Mouse (Mus musculus): Measurements from ENCODE around the gene Ruvbl1.

Gene Ruvbl1

DNA sequence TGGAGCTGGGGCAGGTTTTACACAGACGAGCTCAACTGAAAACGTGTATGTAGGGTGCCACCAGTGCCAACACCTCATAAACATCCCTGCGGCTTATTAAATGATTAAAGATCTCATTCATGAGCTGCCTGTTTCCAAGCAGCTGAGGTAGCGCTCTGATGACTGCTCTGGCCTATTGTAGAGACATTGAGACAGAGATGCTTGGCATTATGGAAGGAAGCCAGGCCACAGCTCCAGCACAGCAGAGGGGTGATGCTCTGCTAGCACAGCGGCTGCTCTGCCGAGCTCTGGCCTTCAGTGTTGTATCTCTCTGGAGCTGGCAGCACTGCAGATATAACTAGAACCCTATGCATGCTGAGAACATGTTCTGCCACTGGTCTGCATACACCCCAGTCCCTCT is 28.5 kb downstream of the Ruvbl1 start:
- DNase-seq (ENCODE audit: low read depth, low spot score) = no peak

DNA sequence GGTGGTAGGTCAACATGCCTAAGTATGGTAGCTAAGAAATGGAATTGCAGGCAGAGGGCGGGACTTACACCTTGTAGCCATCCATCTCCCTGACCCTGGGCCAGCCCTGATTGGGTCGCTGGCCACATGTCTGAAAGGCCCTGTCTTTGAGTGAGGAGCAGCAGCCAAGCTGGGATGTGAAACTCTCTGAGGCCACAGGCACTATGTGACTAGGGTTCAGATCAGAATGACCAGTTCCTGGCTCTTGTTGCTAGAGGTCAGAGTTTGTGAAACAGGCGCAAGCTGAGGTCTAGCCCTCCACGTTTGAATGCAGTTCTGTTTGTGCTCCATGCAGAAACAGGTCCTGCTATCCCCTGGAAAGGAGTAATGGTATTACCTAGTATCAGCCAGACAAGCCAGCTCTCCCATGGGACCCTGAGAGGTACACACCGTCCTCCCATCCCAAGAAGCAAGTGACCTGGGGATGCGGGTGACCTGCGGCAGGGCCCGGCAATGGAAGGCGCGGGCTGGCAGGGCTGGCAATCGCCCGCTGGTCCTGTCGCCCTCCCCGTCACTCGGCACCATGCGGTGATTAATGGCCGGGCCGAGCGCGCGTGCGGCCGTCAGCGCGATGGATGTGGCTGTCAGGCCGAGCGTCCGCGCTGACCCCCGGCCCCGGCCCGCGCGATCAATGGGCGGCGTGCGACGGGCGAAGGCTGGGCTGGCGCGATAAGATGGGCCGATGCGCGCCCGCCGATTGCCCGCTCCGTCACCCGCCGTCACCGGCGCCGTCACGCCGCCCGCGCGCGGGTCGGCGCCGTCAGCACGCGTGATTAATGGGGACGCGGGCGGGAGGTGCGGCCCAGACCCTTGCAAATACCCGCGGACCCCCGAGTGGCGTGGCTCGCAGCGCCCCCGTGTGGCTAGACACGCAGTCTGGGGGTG is 34.5 kb downstream of the Ruvbl1 start:
- no peak for DNase-seq (ENCODE audit: low read depth, low spot score)

DNA sequence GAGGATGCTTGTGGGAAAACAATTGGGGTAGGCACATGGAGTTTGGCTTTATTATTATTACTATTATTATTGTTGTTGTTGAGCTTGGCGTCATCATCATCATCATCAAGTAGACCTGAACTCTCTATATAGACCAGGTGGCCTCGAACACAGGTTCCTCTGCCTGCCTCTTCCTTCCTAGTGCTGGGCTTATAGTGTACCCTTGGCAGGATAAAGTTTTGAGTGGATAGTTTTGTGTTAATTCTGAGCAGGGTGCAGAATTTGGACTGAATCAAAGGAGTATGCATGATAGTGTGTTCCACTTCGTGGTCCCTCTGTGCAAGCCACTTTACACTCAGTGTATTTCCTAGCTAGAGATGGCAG is 35.2 kb downstream of the Ruvbl1 start:
- no peak for DNase-seq (ENCODE audit: low read depth, low spot score)

DNA sequence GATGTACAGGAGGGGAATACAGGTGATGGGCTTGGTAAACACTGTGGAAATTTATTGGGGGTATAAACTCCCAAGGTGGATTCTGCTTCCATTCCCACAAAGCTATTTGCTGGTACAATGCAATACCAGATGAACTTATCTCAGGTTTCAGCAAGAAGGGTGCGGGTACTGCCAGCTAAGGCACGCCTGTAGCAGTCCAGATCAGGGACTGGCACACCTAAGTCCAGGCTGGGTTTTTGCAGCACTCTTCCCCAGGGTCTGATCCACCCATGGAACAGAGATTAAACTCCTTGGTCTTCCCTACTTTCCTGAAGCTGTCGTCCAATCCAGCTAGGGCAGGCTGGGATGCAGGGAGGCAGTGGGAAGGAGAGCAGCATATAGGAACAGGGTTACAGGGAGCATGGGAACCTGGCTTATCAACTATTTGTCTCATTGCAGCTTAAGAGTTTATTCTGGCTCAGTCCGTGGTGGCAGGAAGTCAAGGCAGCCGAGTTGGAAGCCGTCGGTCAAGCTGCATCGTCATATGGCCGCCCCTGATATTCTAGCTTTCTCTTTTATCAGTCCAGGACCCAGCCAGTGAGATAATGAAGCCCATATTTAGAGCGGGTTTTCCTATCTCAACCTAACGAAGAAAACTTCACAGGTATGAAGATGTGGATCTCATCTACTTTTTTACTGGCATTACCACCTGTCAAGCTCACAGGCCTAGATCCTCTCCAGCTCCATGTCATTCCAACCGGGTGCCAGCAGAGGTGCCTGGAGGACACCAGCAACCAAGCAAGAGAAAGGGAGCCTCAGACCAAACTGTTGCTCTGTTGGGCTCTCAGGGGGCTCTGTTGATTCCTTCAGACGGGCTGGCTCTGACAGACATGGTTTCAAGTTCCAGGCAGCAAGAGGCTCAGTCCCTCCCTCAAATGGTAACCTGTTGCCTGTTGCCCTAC is 37.1 kb downstream of the Ruvbl1 start:
- DNase-seq (ENCODE audit: low read depth, low spot score) = no peak

DNA sequence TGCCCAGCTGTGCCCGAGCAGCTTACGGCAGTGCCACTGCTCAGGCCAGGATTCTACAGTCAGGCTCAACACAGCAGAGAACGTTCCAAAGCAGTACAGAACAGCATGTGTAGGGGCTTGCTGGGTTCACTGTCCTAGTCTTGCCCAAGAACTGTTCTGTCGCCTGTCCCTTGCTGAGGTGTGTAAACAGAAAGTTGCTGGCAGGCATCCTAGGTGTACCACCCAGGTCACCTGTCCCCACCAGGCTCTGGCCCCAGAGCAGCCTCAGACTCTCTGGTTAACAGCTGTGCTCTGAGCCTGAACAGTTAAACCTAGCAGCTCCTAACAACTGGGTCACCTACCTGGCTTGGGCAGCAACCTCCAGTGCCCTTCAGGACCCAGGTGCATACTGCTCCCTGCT is 37.8 kb downstream of the Ruvbl1 start:
- no peak for DNase-seq (ENCODE audit: low read depth, low spot score)

DNA sequence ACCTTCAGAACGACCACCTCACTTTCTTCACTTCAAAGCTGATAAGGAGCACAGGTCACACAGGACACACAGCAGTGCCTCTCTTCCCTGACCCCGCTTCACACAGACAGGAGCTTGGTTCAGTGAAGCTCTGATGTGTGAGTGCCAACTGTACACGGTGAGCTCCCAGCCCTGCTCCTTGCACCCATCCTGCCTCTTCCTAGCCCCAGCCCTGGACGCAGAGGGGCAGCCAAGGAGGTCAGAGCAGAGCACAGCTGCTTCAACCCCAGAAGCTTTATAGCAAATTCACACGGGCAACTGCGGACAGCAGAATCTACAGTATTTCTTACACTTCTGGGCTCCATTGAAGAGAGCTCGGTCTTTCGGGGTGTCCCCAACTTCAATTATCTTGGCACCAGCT is 48.8 kb downstream of the Ruvbl1 start:
- no peak for DNase-seq (ENCODE audit: low read depth, low spot score)

DNA sequence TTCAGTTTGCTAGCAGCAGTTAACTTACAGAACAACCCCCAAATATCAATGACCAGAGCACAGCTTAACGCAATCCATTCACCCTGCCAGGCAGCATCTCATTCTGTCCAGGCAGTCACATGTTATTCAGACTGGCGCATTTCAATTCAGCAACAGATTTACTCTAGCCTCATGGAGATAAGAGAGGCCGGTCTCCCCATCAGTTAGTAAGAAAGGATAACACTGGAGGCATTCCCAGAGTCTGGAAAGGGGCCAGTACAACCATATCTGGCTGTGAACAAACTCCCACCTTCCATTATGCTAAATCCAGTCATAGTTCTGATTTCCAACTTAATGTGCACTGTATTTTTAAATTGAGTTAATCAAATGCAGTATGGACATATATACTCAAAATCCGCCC is 49.3 kb downstream of the Ruvbl1 start:
- no peak for DNase-seq (ENCODE audit: low read depth, low spot score)

DNA sequence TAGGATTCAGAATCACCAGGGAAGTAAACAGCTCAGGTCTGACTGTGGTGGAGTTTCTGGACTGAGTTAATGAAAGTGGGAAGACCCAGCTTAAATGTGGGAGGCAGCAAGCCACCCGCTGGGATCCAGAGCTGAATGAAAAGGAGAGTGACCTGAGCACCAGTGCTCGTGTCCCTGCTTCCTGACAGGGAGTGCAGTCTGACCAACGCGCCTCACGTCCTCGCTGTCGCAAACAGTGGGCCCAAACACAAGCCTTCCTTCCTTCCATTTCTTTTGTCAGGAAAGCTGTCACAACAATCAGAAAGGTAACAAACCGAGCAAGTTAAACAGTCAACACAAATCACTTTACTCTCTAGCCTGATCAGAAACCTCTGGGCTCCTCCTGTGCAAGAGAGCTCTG is 50.8 kb downstream of the Ruvbl1 start:
- DNase-seq (ENCODE audit: low read depth, low spot score) = no peak

DNA sequence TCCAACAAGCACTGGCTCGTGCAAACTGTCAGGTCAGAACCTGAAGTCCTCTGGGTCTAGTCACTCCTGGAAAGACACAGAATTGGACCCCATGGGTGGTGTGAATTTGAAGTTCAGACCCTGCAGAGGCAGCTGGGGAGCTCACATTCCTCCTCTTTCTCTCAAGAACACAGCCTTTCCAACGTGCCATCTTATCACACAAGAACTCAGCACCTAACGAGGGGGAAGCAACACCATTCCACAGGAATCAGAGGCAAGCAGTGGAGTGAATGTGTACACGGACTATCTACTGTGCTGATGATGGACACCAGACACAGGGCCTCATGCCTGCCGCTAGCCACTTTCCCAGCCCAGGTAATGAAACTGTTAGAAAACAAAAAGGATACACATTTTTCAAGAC is 51.5 kb downstream of the Ruvbl1 start:
- no peak for DNase-seq (ENCODE audit: low read depth, low spot score)

DNA sequence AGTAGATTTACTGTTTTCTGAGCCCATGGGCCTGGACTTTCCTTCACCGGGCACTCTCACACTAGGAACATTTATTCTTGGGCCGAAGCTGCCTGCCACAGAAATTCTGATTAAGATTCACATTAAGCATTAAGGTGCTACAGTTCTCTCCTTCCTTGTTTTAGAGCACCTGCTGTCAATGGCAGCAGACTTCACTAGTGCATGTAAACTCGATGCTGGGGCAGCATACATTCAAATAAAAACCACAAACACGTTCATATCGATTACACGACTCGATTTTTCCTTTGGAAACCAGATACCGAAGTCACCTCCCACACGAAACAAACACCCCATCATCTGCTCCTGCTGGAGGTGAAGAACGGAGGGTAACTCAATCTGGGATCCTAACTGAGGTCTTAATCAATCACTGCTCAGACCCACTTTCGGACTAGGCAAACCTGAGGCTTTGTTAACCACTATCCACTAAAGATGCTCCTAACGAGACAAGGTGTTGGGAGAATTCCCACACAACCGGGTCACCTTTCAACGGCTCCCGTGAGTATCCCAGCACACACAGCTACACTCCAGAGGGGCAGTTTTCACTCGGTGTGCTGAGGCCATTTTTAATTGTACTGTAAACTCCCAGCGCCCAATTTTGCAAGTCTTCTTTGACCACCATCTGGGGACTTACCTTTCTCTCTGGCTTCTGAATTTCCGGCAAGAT is 52.6 kb downstream of the Ruvbl1 start:
- DNase-seq (ENCODE audit: low read depth, low spot score) = no peak

DNA sequence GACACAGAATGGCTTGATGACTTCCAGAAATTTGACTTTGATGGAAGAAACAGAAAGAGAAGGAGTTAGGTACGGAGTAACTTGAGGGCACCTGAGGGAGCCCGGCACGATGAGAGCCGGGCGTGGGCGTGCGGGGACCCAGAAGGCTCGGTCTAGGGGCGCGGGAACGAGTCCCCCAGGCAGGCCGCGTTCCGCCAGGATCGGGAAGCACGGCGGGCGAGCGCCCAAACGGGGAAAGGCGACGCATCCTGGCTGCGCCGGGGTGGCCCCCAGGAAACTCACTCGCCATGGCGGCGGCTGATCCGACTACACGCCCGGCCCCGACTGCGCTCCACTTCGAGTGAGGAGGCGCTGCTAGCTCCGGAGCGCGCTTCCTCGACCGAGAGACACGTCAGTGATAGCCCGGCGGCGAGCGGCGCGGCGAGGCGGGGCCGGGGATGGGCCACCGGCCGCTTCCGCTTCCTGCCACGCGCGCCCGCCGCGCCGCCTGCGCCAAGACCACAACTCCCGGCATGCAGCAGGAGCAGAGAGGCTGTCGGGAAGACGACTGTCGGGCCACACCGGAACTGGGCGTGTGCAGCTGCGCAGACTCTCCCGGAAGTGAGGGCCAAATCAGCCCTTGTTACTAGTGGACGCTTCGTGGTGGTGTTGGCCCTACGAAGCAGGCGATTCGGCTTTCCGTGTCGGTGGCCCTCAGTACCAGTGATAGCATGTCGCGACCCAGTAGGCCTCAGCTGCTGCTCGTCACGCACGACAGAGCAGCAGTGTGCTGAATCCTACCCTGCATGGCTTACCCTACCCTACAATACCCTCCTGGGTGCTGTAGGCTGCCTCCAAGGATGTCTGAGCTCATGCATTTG is 53.4 kb downstream of the Ruvbl1 start, which contains the start of gene Sec61a1:
Gene Sec61a1, minus strand, starts transcription at position 502 of the 860 bp plus-strand sequence.
- peak; percentile 94 for DNase-seq (ENCODE audit: low read depth, low spot score)

DNA sequence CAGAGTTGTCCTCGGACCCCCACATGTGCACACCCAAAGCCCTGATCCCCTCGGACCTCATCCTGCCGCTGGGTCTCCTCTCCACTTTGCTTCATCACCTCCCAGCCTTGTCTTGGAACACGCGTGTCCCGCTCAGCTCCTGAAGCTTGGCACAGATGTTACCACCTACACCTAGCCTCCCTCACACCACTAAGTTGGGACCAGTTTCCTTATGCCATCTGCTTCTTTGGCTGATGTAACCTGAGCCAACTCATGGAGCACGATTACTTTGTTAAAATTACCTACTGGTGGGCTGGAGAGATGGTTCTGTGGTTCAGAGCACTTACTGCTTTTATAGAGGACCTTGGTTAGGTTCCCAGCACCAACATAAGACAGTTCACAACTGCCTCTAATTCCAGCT is 56.6 kb downstream of the Ruvbl1 start:
- no peak for DNase-seq (ENCODE audit: low read depth, low spot score)

DNA sequence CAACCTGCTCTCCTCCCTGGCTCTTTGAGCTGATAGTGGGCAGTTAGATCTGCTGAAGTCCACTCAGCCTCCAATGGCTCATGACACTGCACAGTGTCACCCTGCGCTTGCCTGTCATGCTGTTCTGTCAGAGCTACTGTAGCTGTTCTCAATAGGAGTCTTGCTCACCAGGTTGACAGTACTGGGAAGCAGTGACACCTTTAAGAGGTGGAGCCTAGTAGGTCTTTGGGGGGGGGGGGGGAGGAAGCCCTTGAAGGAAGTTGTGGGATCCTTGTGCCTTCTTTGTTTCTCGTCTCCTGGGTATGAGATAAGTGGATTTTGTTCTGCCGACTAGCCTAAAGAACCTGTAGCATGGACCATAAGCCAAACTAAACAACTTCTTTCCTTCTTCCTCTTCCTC is 57.4 kb downstream of the Ruvbl1 start:
- DNase-seq (ENCODE audit: low read depth, low spot score) = no peak

DNA sequence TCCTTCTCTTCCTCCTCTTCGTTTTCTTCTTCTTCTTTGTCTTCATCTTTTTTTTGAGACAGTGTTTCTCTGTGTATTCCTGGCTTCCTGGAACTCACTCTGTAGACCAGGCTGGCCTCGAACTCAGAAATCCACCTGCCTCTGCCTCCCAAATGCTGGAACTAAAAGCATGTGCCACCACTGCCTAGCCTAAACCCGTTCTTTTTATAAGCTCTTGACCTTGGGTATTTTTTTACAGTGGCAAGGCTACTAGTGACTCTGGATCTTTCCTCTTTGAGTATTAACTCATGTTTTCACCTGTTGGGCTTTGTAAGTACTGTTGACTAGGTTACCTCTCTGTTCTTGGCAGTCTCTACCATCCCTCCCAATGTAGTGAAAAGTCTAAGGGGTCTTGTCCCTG is 57.8 kb downstream of the Ruvbl1 start:
- no peak for DNase-seq (ENCODE audit: low read depth, low spot score)

DNA sequence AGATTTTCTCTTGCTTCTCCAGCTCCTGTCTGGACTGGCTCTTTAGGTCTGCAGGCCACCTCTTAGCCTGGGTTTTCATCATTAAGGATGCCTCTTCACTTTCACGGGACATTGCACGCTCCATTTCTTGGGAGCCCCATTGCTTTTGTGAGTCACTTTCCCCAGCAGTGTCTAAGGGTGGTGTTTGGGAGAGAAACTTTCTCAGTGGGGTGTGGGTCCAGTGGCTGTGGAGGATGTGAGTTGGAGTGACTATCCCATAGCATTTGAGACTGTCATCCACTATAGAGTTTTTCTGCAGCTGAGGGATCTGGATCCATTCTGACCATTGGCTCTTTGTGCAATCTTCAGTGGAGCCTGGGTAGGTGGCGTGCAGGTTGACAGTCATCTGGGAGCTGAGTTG is 58.2 kb downstream of the Ruvbl1 start:
- no peak for DNase-seq (ENCODE audit: low read depth, low spot score)

DNA sequence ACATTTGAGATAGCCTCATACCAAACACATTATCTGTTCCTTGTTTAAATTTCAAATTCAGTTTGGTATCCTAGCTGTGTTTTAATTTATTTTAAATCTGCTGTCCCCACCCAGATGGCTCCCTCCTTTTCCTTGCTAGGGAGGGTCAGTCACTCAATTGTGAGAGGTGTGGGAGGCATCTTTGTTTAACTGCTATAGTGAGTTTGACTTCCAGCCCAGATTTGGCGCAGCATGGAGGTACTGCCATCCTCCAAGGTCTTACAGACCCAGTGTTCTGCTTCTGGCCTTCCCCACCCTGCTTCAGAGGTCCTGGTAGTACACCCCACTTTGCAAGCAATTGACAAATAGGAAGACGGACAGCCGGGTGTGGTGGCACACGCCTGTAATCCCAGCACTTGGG is 58.8 kb downstream of the Ruvbl1 start:
- no peak for DNase-seq (ENCODE audit: low read depth, low spot score)

DNA sequence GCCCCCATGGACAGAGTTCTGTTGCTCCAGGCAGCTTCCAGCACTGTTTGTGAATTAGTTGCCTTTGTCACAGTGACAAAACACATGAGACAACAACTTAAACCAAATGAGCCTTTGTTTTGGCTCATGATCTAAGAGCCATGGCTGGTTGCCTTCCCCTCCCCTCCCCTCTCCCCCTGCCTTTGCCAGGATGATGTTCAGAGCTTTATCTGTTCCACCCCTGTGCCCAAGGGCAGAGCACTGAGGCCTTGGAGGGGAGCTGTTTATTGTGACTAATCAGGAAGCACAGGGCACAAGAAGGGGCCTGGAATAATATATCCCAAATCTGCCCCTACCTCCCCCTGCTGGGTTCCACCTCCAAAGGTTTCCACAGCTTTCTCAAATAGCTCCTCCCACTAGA is 65.1 kb downstream of the Ruvbl1 start:
- DNase-seq (ENCODE audit: low read depth, low spot score) = no peak

DNA sequence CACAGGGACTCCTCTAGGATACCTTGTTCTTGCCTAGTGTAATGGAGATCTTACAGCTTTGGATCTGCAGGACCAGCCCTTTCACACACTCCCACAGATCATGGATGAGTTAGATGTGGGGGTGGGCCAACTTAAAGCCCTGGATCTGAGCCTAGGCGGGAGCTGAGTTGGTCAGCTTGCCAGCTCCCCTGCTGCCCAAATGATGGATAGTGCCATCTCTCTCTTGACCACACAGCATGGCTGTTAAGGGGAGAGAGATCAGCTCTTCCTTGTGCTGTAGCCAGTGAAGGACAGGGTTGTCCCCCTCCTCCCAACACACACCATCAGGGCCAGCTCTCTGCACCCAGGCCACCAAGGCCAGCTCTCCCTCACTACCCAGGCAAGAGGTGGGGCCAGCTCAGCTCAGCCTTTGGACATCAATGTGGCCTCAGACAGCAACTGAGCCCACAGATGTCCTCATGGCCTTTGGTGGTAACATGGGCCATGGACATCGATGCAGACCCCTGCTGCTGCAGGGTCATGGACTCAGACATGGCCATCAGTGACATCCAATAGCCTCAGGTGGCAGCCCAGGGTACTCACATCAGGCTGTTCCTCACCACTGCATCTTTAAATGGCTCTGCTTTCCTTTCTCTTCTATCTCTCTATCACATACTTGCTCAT is 75.0 kb downstream of the Ruvbl1 start:
- no peak for DNase-seq (ENCODE audit: low read depth, low spot score)

DNA sequence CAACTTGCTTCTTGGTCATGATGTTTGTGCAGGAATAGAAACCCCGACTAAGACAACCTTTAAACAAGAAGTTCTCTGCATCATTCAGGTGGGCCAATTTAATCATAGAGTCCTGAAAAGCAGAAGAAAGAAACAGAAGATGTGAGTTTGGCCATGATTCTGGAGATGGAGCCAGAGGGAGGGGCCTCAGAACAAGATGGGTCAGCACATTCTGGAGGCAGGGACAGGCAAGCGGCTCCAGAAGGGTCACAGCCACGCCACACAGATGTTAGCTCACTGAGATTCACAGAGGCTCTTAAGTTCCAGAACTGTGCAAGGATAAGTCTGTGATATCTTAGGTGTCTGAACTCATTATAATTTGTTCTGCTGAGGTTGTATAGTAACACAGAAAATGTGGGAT is 79.0 kb downstream of the Ruvbl1 start:
- no peak for DNase-seq (ENCODE audit: low read depth, low spot score)

DNA sequence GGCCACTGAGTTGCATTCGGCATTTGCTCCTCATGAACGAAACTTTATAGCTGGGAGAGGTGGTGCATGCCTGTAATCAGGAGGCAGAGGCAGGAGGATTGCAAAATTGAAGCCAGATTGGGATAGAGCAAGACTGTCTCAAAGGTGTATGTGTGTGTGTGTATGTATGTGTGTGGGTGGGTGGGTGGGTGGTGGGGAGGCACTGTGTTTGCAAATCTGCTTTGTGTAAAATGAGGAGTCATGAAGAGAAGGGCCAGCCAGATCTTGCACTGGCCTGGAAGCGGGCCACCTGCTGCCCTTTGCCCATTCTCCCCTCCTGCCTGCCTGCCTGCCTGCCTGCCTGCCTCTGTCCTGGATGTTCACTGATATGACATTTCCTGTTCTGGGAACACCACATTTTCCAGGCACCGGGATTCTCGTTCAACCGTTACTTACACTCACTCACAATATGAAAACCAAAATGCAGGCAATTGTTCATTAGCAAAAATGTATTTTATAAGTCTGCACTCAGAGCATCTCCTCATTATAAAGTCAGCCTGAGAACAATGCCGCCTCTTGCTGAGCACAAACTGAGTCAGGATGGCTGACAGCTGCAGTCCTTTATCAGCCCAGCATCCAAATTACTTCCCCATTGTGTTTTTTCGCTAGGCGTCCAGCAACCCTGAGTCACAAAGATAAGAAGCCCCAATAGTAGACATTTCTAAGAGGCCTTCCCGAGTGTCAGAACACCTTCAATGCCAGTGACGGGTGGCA is 79.6 kb downstream of the Ruvbl1 start:
- DNase-seq (ENCODE audit: low read depth, low spot score) = no peak
